Comparison of ENCODE assay signal across 9 mouse cellular contexts in genomic region chr7:91261672-91262030, GRCm38 (mm10).
A peak's percentile ranks its signal among the peaks of the same experiment; 100 is the strongest.
DNase-seq lines count a peak whose midpoint lies in the region; ATAC-seq lines count a peak whose summit lies in the region.
"Had no signal": no experiment of that assay in that cellular context is flagged by ENCODE, and none has a peak within 500 bp of the region (broad histone marks: within the 10 kb centered on the region; RNA-seq: fewer than 3 reads in every experiment).

No protein-coding gene starts in this region.

- H3K27me3 ChIP-seq in liver, embryonic 11.5 days (replicated peaks; ENCODE audit: control insufficient read depth, insufficient read depth, low read length): no peaks in the 10 kb centered on the region
- no peaks in the 10 kb centered on the region for H3K27me3 ChIP-seq in forebrain, embryonic 12.5 days
- peaks cover 14% of the 10 kb centered on the region for H3K27me3 ChIP-seq in limb, embryonic 10.5 days (ENCODE audit: low read depth, poor library complexity, severe bottlenecking)
- no peaks in the 10 kb centered on the region for H3K27me3 ChIP-seq in neural tube, embryonic 15.5 days (replicated peaks)

- H3K4me2 ChIP-seq in liver, embryonic 11.5 days: peak overlapping the region; percentile 67
- peak overlapping the region; percentile 78 for H3K4me2 ChIP-seq in forebrain, embryonic 12.5 days
- peak overlapping the region; percentile 79 for H3K4me2 ChIP-seq in neural tube, embryonic 15.5 days

- H3K36me3 ChIP-seq in liver, embryonic 11.5 days (ENCODE audit: control insufficient read depth, insufficient read depth, low read length): no peaks in the 10 kb centered on the region
- H3K36me3 ChIP-seq in forebrain, embryonic 12.5 days (replicated peaks): no peaks in the 10 kb centered on the region
- H3K36me3 ChIP-seq in limb, embryonic 10.5 days: no peaks in the 10 kb centered on the region
- no peaks in the 10 kb centered on the region for H3K36me3 ChIP-seq in neural tube, embryonic 15.5 days

- H3K4me1 ChIP-seq in liver, embryonic 11.5 days (replicated peaks; ENCODE audit: control insufficient read depth, insufficient read depth, low read length): peaks cover 2% of the 10 kb centered on the region; the same call in 1 of the 2 replicates
- peaks cover 11% of the 10 kb centered on the region for H3K4me1 ChIP-seq in forebrain, embryonic 12.5 days
- H3K4me1 ChIP-seq in limb, embryonic 10.5 days: peaks cover 13% of the 10 kb centered on the region
- peaks cover 13% of the 10 kb centered on the region for H3K4me1 ChIP-seq in neural tube, embryonic 15.5 days

- no peaks in the 10 kb centered on the region for H3K9me3 ChIP-seq in liver, embryonic 11.5 days (ENCODE audit: control insufficient read depth, low read length)
- no peaks in the 10 kb centered on the region for H3K9me3 ChIP-seq in forebrain, embryonic 12.5 days
- H3K9me3 ChIP-seq in limb, embryonic 10.5 days (replicated peaks): no peaks in the 10 kb centered on the region
- no peaks in the 10 kb centered on the region for H3K9me3 ChIP-seq in neural tube, embryonic 15.5 days (replicated peaks)

- DNase-seq in liver, embryonic 11.5 days (ENCODE audit: low spot score): no peak
- no peak for DNase-seq in liver
- no peak for DNase-seq in limb, embryonic 10.5 days (ENCODE audit: low spot score)
- no peak for DNase-seq in left cerebral cortex, postnatal 36 days (ENCODE audit: low spot score in 2 of 2)
- no peak for DNase-seq in B cell, adult 2 months

- 1% methylated on average over 5 of the region's 5 CpGs for WGBS in liver, embryonic 11.5 days
- under 1% methylated on average over 5 of the region's 5 CpGs for WGBS in forebrain, embryonic 12.5 days
- WGBS in limb, embryonic 10.5 days: under 1% methylated on average over 5 of the region's 5 CpGs
- under 1% methylated on average over 5 of the region's 5 CpGs for WGBS in neural tube, embryonic 15.5 days

- no peak overlapping the region for H3K27ac ChIP-seq in liver, embryonic 11.5 days (ENCODE audit: low read depth, low read length)
- H3K27ac ChIP-seq in forebrain, embryonic 12.5 days: no peak overlapping the region
- H3K27ac ChIP-seq in limb, embryonic 10.5 days: no peak overlapping the region
- peak overlapping the region; percentile 71 for H3K27ac ChIP-seq in neural tube, embryonic 15.5 days (replicated peaks)
- H3K27ac ChIP-seq: macrophage had no signal

- 0 out of 2 replicates have a peak, but pooled peaks have one; percentile 5 for ATAC-seq in liver, embryonic 11.5 days (replicated peaks; ENCODE audit: low FRiP score)
- ATAC-seq in forebrain, embryonic 12.5 days (ENCODE audit: low FRiP score): no peak
- no peak; the same call in 1 of the 2 replicates for ATAC-seq in neural tube, embryonic 15.5 days (ENCODE audit: low FRiP score)
- ATAC-seq in frontal cortex, adult (ENCODE audit: low TSS enrichment): no peak

- intact Hi-C loops in left cerebral cortex, postnatal 36 days (cut with DNase I): loop anchor here (5.0 kb wide), 1 partner anchor 171 kb away; no protein-coding TSS in a partner anchor

- H3K4me3 ChIP-seq in liver, embryonic 11.5 days (ENCODE audit: low read depth, low read length): peak overlapping the region; percentile 37; the same call in 1 of the 2 replicates
- peak overlapping the region; percentile 55 for H3K4me3 ChIP-seq in forebrain, embryonic 12.5 days (replicated peaks)
- H3K4me3 ChIP-seq in limb, embryonic 10.5 days: peak overlapping the region; percentile 51
- H3K4me3 ChIP-seq in neural tube, embryonic 15.5 days (replicated peaks): peak overlapping the region; percentile 63

- no peak overlapping the region for H3K9ac ChIP-seq in liver, embryonic 11.5 days (ENCODE audit: low read depth, low read length)
- H3K9ac ChIP-seq in forebrain, embryonic 12.5 days: peak overlapping the region; percentile 47; the same call in 1 of the 2 replicates
- peak overlapping the region; percentile 61; the same call in 1 of the 2 replicates for H3K9ac ChIP-seq in neural tube, embryonic 15.5 days (replicated peaks)
